Mouse (Mus musculus) Muller cell, postnatal 12 days (primary cell): ENCODE measurements at regions not wholly inside any gene's neighbourhood (a gene's known extent, or its start where the extent isn't known, plus 50 kb on each side); places are given as distances from the start of the nearest gene placed in this dataset.
"Not testable (repeated sequence)": the region's sequence is repeated elsewhere in the genome, so short reads cannot be mapped to it uniquely, and the experiment has no call there.

Experiments used
- DNase-seq: peaks from one replicate; pipeline ENCODE4 v3.0.0-alpha.2; 2015; ENCODE audit errors: inconsistent ontology term

GRCm38 (mm10) chr11:42754481-42755272 is 280.9 kb upstream of the Gm9972 start:
- DNase-seq: peak; percentile 32

GRCm38 (mm10) chr11:42755415-42755814 is 280.1 kb upstream of the Gm9972 start:
- DNase-seq: no peak

GRCm38 (mm10) chr11:42765213-42765612 is 270.3 kb upstream of the Gm9972 start:
- DNase-seq: no peak

GRCm38 (mm10) chr11:42775074-42775676 is 260.4 kb upstream of the Gm9972 start:
- DNase-seq: no peak

- no peak for DNase-seq
Observed at GRCm38 (mm10) chr11:42811487-42811886, 224.1 kb upstream of the Gm9972 start.

GRCm38 (mm10) chr11:42815753-42816152 is 219.8 kb upstream of the Gm9972 start:
- DNase-seq: no peak

GRCm38 (mm10) chr11:42822835-42823234 is 212.7 kb upstream of the Gm9972 start:
- DNase-seq: no peak

GRCm38 (mm10) chr11:42845795-42846194 is 189.8 kb upstream of the Gm9972 start:
- no peak for DNase-seq

GRCm38 (mm10) chr11:42854411-42854810 is 181.1 kb upstream of the Gm9972 start:
- no peak for DNase-seq

GRCm38 (mm10) chr11:42857687-42858086 is 177.9 kb upstream of the Gm9972 start:
- DNase-seq: no peak

- no peak for DNase-seq
Observed at GRCm38 (mm10) chr11:42874056-42874455, 161.5 kb upstream of the Gm9972 start.

GRCm38 (mm10) chr11:42900024-42900423 is 135.5 kb upstream of the Gm9972 start:
- no peak for DNase-seq

- DNase-seq: peak; percentile 95
Observed at GRCm38 (mm10) chr11:42903459-42904012, 132.0 kb upstream of the Gm9972 start.

GRCm38 (mm10) chr11:42905561-42905960 is 130.0 kb upstream of the Gm9972 start:
- no peak for DNase-seq

- peak; percentile 25 for DNase-seq
Observed at GRCm38 (mm10) chr11:42906020-42906419, 129.5 kb upstream of the Gm9972 start.

GRCm38 (mm10) chr11:42916421-42917181 is 118.9 kb upstream of the Gm9972 start:
- no peak for DNase-seq

- no peak for DNase-seq
Observed at GRCm38 (mm10) chr11:42919221-42919620, 116.3 kb upstream of the Gm9972 start.

GRCm38 (mm10) chr11:42927156-42927555 is 108.4 kb upstream of the Gm9972 start:
- DNase-seq: no peak

- no peak for DNase-seq
Observed at GRCm38 (mm10) chr11:42928916-42929315, 106.6 kb upstream of the Gm9972 start.

- DNase-seq: not testable (repeated sequence)
Observed at GRCm38 (mm10) chr11:42939271-42939670, 96.3 kb upstream of the Gm9972 start.

GRCm38 (mm10) chr11:42941561-42941960 is 94.0 kb upstream of the Gm9972 start:
- no peak for DNase-seq

GRCm38 (mm10) chr11:42942284-42942683 is 93.3 kb upstream of the Gm9972 start:
- no peak for DNase-seq
